Mouse (Mus musculus) mouse trophoblast stem cell (cell line): ENCODE results near the gene Meox1.

Experiments used
- in situ Hi-C, 2 experiments: fragments of 300-500 bp; cut with MseI, MboI; formaldehyde crosslinking; loops; 2 replicates in 1 of 2; 3 replicates in 1 of 2; pipeline ENCODE4 v1.15.1; 2025

The Meox1 gene

DNA sequence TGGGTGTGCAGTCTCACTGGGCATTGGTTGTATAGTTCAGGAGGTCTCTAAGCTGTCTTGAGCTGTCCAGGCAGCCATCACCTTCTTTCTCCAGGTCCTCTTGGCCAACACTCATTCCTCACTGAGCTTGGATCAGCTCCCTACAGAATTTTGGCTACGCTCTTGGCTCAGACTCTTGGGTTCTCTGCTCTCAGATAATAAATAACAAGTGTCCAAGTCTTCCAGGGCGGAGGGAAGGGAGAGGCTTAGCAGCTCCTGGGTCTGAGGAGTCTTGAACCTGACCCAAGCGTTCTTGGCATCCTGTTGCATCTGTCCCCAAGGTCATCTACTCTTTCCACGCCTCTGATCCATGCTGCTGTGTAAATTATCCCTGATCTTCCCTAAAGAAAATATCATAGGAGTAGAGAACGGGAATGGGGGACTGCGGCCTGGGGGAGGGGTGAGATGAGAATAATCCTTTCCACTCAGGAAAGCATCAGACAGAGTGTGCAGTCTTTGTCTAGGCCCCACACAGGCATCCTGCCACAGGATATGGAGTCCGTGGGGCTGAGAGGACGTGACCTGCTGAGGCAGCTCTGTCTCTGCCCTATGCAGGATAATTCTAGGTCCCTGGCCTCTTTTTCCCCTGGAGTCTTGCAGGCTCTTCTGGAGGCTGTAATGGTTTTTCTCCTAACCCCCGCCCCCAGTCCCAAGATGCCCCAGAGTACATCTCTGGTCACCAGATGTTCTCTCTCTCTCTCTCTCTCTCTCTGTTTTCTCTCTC, 38.0 kb downstream of the Meox1 start:
- in situ Hi-C loops: no loop called here

DNA sequence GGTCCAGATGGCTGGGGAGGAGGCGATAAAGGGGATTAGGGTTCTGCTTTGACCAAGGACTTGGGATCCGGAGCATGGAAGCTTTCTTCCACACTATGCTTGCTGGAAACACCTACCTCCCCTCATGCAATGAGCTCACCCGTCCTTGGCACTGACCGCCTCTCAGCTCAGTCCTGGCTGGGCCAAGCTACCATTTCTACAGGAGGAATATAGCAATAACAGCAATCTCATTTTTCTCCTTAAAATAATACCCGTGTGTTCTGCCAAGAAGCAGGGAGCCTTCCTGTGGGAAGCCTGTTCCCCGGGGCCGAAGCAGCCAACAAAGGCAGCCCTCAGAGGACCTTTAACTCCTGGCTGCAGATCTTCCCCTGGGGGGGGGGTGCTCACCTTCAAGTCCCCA, 43.1 kb downstream of the Meox1 start:
- in situ Hi-C loops: no loop called here

DNA sequence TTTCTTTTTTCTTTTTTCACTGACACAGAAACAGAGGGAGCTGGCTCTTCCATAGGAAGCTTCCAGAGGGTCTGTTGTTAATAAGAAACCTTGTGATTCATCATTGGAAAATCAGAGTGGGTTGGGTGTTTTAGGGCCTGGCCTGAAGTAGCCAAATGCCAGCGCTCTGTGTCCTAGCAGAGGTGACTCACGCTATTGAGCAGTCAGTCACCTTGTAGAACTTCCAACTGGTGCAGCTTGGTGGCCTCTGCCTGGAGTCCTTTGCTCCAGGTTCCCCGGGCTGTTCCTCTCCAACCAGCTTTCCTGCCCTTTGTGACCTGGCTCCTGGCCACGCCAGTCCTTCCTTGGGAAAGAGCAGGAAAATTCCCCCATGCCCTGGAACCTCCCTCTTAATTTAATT, 44.9 kb downstream of the Meox1 start:
- in situ Hi-C loops: no loop called here

DNA sequence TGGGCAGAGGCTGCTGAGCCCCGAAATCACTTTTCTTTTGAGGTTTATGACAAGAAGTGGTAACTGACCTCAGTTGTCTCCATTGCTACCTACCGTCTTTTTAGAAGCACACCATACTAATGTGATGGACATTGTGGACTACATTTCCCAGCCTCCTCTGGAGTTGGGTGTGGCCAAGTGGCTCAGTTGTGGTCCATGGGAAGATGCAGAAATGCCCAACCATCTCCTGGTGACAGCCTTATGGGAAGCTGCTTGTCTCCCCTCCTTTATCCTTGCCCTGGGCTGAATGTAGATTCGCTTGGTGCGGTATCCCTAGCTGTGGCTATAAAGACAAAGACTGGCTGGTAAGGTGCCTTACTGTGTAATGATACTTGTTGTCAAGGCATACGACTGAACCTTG, 46.7 kb downstream of the Meox1 start:
- in situ Hi-C loops: no loop called here

DNA sequence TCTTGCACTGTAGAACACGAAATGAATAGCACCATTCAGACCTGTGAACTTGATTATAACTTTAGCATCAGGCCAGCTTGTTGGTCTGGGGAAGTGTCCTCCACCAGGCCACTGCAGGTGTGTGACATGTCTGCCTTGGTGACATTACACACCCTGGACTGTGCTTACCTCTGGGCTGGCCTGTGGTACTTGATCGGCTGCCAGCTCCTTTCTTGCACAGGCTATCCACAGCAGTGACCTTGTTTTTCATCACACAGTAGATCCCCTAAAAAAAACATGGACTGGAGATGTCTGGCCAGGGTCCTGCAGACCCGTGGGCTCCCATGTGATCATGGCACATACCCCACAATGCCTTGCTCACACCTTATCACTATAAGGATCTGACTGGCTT, 51.4 kb downstream of the Meox1 start:
- in situ Hi-C loops: no loop called here

DNA sequence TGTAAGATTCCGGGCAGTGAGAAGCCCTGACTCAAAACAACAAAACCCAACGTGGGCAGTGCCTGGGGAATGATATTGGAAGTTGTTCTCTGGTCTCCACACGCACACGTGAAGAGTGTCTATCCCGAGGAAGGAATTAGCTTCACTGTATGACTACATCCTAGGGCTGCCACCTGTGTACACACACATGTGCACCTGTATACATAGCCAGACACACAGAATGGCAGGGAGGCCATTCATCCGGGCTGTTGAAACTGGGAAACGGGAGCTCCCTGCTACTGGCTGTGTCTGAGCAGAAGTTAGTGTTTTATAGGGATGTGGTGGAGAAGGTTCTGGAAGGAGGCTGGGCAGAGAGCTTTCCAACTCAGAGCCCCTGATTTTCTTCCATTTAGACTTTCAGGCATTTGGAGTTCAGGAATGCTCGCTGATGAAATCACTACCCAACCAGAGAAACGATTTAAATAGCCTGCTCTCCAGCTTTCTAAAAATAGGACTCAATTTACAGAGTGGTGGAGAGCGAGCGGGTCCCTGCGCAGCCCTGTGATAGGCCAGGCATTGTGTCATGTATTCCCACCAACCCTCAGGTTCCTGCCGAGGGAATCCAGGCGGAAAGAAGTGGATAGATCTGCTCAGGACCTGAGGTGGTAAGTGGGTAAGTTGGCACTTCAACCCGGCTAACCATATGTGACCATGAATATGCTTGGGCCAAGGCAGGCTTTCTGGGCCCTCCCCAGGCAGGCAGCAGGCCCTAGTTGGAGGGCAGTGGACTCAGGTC, 52.0 kb downstream of the Meox1 start:
- in situ Hi-C loops: no loop called here

DNA sequence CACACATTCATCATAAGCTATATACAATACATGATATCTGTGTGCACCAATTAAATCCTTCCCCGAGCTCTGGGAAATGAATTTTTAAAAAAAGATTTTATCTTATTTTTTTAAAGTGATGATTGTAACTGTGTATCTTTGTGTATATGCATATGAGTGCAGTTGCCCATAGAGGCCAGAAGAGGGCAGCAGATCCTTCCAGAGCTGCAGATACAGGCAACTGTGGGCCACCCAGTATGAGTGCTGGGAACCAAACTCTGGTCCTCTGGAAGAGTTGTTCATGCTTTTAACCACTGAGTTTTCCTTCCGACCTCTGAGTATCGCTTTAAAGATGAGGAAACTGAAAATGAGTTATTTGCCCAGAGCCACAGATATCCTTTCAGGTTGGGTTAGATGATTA, 53.8 kb downstream of the Meox1 start:
- in situ Hi-C loops: no loop called here

DNA sequence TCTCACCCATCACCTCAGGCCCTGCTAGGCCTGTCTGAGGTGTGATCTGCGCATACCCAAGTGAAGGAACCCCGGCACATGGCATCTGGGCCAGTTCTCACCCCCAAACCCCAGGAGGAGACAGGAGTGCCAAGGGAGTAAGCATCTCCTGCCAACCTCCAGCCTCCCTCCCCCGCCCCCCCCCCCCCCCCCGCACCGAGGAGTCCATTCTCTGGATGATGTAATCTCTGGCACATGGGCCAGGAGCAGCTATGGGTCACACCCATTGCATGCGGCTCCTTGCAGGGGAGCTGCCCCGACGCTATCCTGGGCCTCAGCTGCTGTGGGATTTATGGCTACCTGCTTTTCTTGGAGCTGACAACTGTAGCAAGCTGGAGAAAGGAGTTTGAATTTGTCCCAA, 54.7 kb downstream of the Meox1 start:
- in situ Hi-C loops: no loop called here

DNA sequence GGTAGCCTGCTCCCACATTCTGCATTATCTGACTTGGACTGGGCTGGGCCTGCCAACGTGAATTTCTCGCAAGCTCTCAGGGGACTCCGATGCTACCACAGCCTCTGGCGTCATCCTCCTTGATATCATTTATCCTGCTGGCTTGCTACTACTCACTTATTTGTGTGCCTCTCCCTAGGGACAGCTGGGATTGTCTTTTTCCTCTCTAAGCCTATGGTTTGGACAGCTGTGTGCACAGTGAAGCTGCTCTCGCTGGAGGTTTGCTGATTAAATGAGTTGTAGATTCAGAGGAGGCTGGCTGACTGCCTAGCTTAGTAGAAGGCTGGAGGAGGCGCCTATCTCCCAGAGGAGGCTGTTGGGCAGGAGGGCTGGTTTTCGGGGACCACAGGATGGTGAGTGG, 62.2 kb downstream of the Meox1 start:
- in situ Hi-C loops: no loop called here

DNA sequence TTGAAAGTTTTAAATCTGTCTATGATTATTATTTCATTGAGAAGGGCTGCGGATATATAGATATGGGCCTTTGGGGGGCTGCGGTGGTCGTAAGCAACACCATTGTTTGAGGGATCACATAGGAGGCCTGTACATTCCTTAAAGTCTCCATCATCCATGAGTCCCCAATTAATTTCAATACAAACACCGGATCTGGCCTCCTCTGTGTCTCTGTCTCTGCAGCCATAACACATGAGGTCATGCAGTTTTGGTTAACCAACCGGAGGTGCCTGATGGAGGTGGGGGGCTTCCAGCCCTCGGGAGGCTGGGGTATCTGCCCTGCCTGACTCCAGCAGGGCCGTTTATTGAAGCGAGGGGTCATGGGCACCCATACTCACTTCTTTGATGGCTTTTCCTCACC, 63.6 kb downstream of the Meox1 start:
- in situ Hi-C loops: no loop called here

DNA sequence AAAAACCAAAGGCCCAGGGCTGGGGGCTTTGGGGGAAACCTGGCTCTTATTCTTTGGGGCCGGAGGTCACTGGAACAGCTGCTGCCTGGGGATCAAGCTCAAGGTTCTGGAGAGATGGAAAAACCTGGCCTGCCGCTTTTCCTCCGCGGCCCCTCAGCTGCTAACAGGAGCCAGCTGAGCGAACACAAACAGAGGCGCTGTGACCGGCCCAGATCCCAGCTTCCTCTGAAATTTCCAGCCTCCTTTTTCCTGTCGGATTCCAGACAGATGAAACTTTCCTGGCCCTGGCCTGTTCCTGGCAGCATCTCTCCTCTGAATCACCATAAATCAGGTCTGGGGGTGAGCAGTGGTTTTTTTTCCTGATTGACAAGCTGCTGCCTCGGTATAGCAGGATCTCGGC, 64.1 kb downstream of the Meox1 start:
- in situ Hi-C loops: no loop called here

DNA sequence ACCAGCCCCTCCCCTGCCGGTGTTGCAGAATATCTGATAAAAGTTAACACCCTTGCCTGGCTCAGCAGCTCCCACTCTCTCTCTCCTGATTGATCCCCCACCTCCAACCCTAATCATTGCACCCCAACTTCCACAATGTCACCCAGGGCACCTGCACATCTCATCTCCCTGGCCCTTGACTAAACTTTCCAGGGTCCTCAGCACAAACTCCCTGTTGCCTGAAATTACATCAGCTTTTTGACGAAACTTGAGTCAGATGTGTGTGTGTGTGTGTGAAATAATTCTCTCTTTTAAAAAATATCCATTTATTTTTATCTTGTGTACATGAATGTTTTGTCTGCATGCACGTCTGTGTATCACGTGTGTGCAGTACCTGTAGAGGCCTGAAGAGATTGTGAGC, 65.5 kb downstream of the Meox1 start:
- in situ Hi-C loops: no loop called here
